ENCODE assay signal across 14 mouse cellular contexts in genomic region chr14:60530348-60530711, GRCm38 (mm10).
DNase-seq lines count a peak whose midpoint lies in the region; ATAC-seq and TF ChIP-seq lines count a peak whose summit lies in the region.
"Had no signal": no experiment of that assay in that cellular context is flagged by ENCODE, and none has a peak within 500 bp of the region (broad histone marks: within the 10 kb centered on the region; RNA-seq: fewer than 3 reads in every experiment).

No protein-coding gene starts in this region.

- peak; percentile 61 for DNase-seq in forebrain, embryonic 11.5 days (ENCODE audit: low spot score)
- DNase-seq in limb, embryonic 14.5 days (ENCODE audit: low spot score), result no peak
- DNase-seq in limb, embryonic 10.5 days (ENCODE audit: low spot score), result no peak
- DNase-seq in heart, postnatal 4 days, result peak; percentile 18
- no peak for DNase-seq in adrenal gland, postnatal 14 days
- no peak for DNase-seq in T-cell, adult 2 months (ENCODE audit: low spot score)
- DNase-seq: cerebellum, postnatal 14 days; gastrocnemius, postnatal 10 days; lung, postnatal 14 days; thymus, adult 2 months had no signal

- TF ChIP-seq POLR2A in limb, embryonic 14.5 days (IDR thresholded peaks at IDR 0.05; ENCODE audit: borderline replicate concordance, extremely low read depth, insufficient read depth, insufficient read length), result no peak

- peak; percentile 28 for ATAC-seq in forebrain, embryonic 11.5 days (replicated peaks; ENCODE audit: low FRiP score)
- ATAC-seq in forebrain, embryonic 16.5 days, result no peak
- ATAC-seq in limb, embryonic 14.5 days (ENCODE audit: low FRiP score, low read depth), result peak; percentile 19; the same call in 1 of the 2 replicates
- ATAC-seq: activated CD4-positive, CD25-positive, alpha-beta regulatory T cell, adult 4 months had no signal

- peak overlapping the region; percentile 14; the same call in 1 of the 2 replicates for H3K9ac ChIP-seq in forebrain, embryonic 11.5 days (ENCODE audit: low read length)
- H3K9ac ChIP-seq in forebrain, embryonic 16.5 days (replicated peaks; ENCODE audit: low read depth, low read length), result no peak overlapping the region
- no peak overlapping the region for H3K9ac ChIP-seq in limb, embryonic 14.5 days (ENCODE audit: low read depth, low read length, severe bottlenecking)

- H3K36me3 ChIP-seq in forebrain, embryonic 11.5 days (ENCODE audit: control insufficient read depth, insufficient read depth, low read length), result no peaks in the 10 kb centered on the region
- no peaks in the 10 kb centered on the region for H3K36me3 ChIP-seq in forebrain, embryonic 16.5 days (ENCODE audit: control insufficient read depth, insufficient read depth)
- H3K36me3 ChIP-seq in limb, embryonic 14.5 days (ENCODE audit: control insufficient read depth, insufficient read depth, low read length), result no peaks in the 10 kb centered on the region
- H3K36me3 ChIP-seq in limb, embryonic 10.5 days, result no peaks in the 10 kb centered on the region

- peak overlapping the region; percentile 70 for H3K27ac ChIP-seq in forebrain, embryonic 11.5 days (ENCODE audit: low read depth, low read length)
- no peak overlapping the region for H3K27ac ChIP-seq in forebrain, embryonic 16.5 days (ENCODE audit: low read length)
- no peak overlapping the region for H3K27ac ChIP-seq in limb, embryonic 14.5 days (replicated peaks; ENCODE audit: low read depth, low read length)
- no peak overlapping the region for H3K27ac ChIP-seq in limb, embryonic 10.5 days
- peak overlapping the region; percentile 18; the same call in 1 of the 2 replicates for H3K27ac ChIP-seq in brown adipose tissue, adult 24 weeks (replicated peaks; ENCODE audit: low read depth, low read length)

- H3K9me3 ChIP-seq in forebrain, embryonic 11.5 days (ENCODE audit: control insufficient read depth, low read length), result peaks cover 2% of the 10 kb centered on the region; the same call in 1 of the 2 replicates
- H3K9me3 ChIP-seq in forebrain, embryonic 16.5 days (ENCODE audit: control insufficient read depth, low read length), result no peaks in the 10 kb centered on the region
- H3K9me3 ChIP-seq in limb, embryonic 14.5 days (ENCODE audit: control insufficient read depth, low read length), result no peaks in the 10 kb centered on the region
- no peaks in the 10 kb centered on the region for H3K9me3 ChIP-seq in limb, embryonic 10.5 days (replicated peaks)

- 24% methylated on average over 6 of the region's 6 CpGs for WGBS in forebrain, embryonic 11.5 days
- WGBS in forebrain, embryonic 16.5 days, result 14% methylated on average over 6 of the region's 6 CpGs
- WGBS in limb, embryonic 14.5 days, result 32% methylated on average over 6 of the region's 6 CpGs
- WGBS in limb, embryonic 10.5 days, result 37% methylated on average over 6 of the region's 6 CpGs

- peaks cover 34% of the 10 kb centered on the region for H3K4me1 ChIP-seq in forebrain, embryonic 11.5 days (replicated peaks; ENCODE audit: control insufficient read depth, insufficient read depth, low read length)
- H3K4me1 ChIP-seq in forebrain, embryonic 16.5 days (replicated peaks; ENCODE audit: control insufficient read depth, insufficient read depth, low read length), result peaks cover 26% of the 10 kb centered on the region
- H3K4me1 ChIP-seq in limb, embryonic 14.5 days (ENCODE audit: control insufficient read depth, insufficient read depth, low read length), result peaks cover 5% of the 10 kb centered on the region; the same call in 1 of the 2 replicates
- peaks cover 16% of the 10 kb centered on the region for H3K4me1 ChIP-seq in limb, embryonic 10.5 days
- peaks cover 3% of the 10 kb centered on the region; the same call in 1 of the 2 replicates for H3K4me1 ChIP-seq in brown adipose tissue, adult 24 weeks (ENCODE audit: control insufficient read depth, insufficient read depth, insufficient read length, low read length)

- no peak overlapping the region for H3K4me3 ChIP-seq in forebrain, embryonic 11.5 days (ENCODE audit: low read depth, low read length)
- H3K4me3 ChIP-seq in forebrain, embryonic 16.5 days (replicated peaks; ENCODE audit: low read length), result no peak overlapping the region
- no peak overlapping the region for H3K4me3 ChIP-seq in limb, embryonic 14.5 days (replicated peaks; ENCODE audit: low read length)
- no peak overlapping the region for H3K4me3 ChIP-seq in limb, embryonic 10.5 days
- H3K4me3 ChIP-seq in brown adipose tissue, adult 24 weeks (ENCODE audit: insufficient read depth, low read depth, low read length), result no peak overlapping the region

- H3K4me2 ChIP-seq in forebrain, embryonic 11.5 days (ENCODE audit: low read depth, low read length, severe bottlenecking), result no peak overlapping the region
- no peak overlapping the region for H3K4me2 ChIP-seq in forebrain, embryonic 16.5 days (ENCODE audit: low read length)
- no peak overlapping the region for H3K4me2 ChIP-seq in limb, embryonic 14.5 days (replicated peaks; ENCODE audit: low read depth, low read length, severe bottlenecking)
- H3K4me2 ChIP-seq: liver, embryonic 11.5 days had no signal

- no peaks in the 10 kb centered on the region for H3K27me3 ChIP-seq in forebrain, embryonic 11.5 days (ENCODE audit: control insufficient read depth, insufficient read depth, low read length)
- no peaks in the 10 kb centered on the region for H3K27me3 ChIP-seq in forebrain, embryonic 16.5 days (replicated peaks; ENCODE audit: control insufficient read depth, insufficient read depth, low read length)
- H3K27me3 ChIP-seq in limb, embryonic 14.5 days (ENCODE audit: control insufficient read depth, insufficient read depth, low read length), result no peaks in the 10 kb centered on the region
- H3K27me3 ChIP-seq in limb, embryonic 10.5 days (ENCODE audit: low read depth, poor library complexity, severe bottlenecking), result no peaks in the 10 kb centered on the region

Comparison
In these comparisons a context has a peak if more than half of its experiments do, and no peak if none do; other contexts are left out.
1. H3K27ac ChIP-seq: peak in forebrain, embryonic 11.5 days (single experiment) and brown adipose tissue, adult 24 weeks (single experiment); none in forebrain, embryonic 16.5 days (single experiment), limb, embryonic 14.5 days (single experiment) and limb, embryonic 10.5 days (single experiment).
2. DNase-seq: peak in forebrain, embryonic 11.5 days (single experiment) and heart, postnatal 4 days (single experiment); none in limb, embryonic 14.5 days (single experiment), limb, embryonic 10.5 days (single experiment), adrenal gland, postnatal 14 days (single experiment) and T-cell, adult 2 months (single experiment).